Mouse (Mus musculus) macrophage (primary cell): ENCODE data around the gene Nmnat3. TPM values are rescaled to one million over a fixed set of nuclear protein-coding genes. Genes with fewer than 3 reads are reported as not detected.

Experiments used
- H3K27ac ChIP-seq: fragments of 350-480 bp; formaldehyde crosslinking; 2 replicates; pipeline ENCODE4 v1.9.0; 2021
- H3K36me3 ChIP-seq: fragments of 350-480 bp; formaldehyde crosslinking; 2 replicates; pipeline ENCODE4 v1.9.0; 2021; ENCODE audit errors: inconsistent target
- H3K4me3 ChIP-seq: fragments of 350-480 bp; formaldehyde crosslinking; 2 replicates; pipeline ENCODE4 v1.9.0; 2021; ENCODE audit errors: inconsistent target
- H3K79me2 ChIP-seq: fragments of 350-480 bp; formaldehyde crosslinking; 2 replicates; pipeline ENCODE4 v1.9.0; 2021; ENCODE audit errors: inconsistent target
- WGBS: methylation state at CpG from one replicate; pipeline ENCODE4 v1.1.7; 2026; ENCODE audit warnings: inconsistent platforms; ENCODE audit not compliant: missing documents; 5-methylcytosine and 5-hydroxymethylcytosine counted together
- polyA plus RNA-seq: library from polyadenylated mRNA; stranded (reverse); fragments of 250-400 nt; gene quantifications from 3 replicates; pipeline ENCODE4 v1.2.4, GENCODE M21; 2018; ENCODE audit warnings: inconsistent platforms

The Nmnat3 gene
- polyA plus RNA-seq, 1 experiment from 2014 or later, result 5.7 TPM

- Histone ChIP-seq H3K79me2 (no peaks in the 10 kb centered on the region), H3K27ac (no peak overlapping the region), H3K36me3 (no peaks in the 10 kb centered on the region), H3K4me3 (no peak overlapping the region)
- WGBS, result 67% methylated on average over 3 of the region's 3 CpGs
Observed at GRCm38 (mm10) chr9:98430528-98430927, 143.3 kb downstream of the Nmnat3 start.

GRCm38 (mm10) chr9:98433021-98433420 is 145.8 kb downstream of the Nmnat3 start:
- Histone ChIP-seq H3K27ac (no peak overlapping the region), H3K4me3 (no peak overlapping the region), H3K79me2 (no peaks in the 10 kb centered on the region), H3K36me3 (no peaks in the 10 kb centered on the region)
- WGBS, result 95% methylated on average over 2 of the region's 2 CpGs

DNA sequence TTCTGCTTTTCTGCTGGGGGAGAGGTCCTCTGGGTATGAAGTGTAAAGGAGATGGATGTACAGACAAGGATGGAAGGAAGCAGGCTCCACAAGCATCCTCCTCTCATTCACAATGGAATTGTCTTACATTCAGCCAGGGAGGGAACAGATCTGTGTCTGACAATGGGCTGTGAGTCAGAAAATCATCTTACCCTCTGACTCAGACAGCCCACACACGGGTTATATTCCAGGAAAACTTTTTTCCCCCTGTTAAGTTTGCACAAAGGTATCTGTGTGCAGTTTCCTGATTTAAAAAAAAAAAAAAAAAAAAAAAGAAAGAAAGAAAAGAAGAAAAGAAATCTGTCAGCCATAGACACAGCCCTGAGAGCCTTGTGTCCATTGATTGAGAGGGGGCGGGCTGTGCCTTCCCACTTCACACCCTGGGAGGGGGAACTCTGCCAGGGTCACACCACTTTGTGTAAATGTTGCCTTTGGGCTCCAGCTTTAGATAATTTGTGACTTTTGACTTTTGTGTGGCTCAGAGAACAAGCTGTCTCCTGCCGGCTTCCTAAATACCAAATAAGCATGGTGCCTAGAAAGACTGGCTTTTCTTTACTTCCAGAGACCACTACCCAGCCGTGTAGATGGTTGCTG is 146.8 kb downstream of the Nmnat3 start:
- WGBS, result 79% methylated on average over 4 of the region's 4 CpGs
- no peaks in the 10 kb centered on the region for H3K79me2 ChIP-seq
- H3K27ac ChIP-seq, result no peak overlapping the region

GRCm38 (mm10) chr9:98437819-98438218 is 150.6 kb downstream of the Nmnat3 start:
- Histone ChIP-seq H3K36me3 (no peaks in the 10 kb centered on the region), H3K27ac (no peak overlapping the region), H3K79me2 (no peaks in the 10 kb centered on the region), H3K4me3 (no peak overlapping the region)
- WGBS, result 88% methylated on average over 4 of the region's 4 CpGs

More for the DNA sequence above, 146.8 kb downstream of the Nmnat3 start:
- Histone ChIP-seq H3K36me3 (no peaks in the 10 kb centered on the region), H3K4me3 (no peak overlapping the region)

- Histone ChIP-seq H3K4me3 (no peak overlapping the region), H3K27ac (no peak overlapping the region), H3K79me2 (no peaks in the 10 kb centered on the region), H3K36me3 (no peaks in the 10 kb centered on the region)
- 94% methylated on average over 3 of the region's 3 CpGs for WGBS
Observed at GRCm38 (mm10) chr9:98439091-98439490, 151.9 kb downstream of the Nmnat3 start.

DNA sequence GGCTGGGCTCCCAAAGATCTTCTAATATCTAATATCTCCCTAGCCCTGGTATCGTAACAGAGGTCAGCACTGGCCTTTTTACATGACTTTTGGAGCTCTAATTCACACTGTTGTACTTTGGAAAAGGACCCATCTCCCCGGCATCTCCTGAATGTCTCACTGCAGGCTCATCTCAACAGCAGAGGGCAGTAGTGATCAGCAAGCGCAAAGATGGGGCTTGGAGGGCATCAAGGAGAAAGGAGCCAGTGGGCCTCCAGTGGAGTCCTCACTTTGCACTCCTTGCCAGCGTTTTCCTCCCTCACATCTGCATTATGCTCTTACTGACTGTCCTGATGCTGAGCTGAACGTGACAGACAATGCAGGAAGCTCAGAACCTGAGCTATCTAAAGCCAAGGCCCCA is 155.4 kb downstream of the Nmnat3 start:
- Histone ChIP-seq H3K27ac (no peak overlapping the region), H3K4me3 (no peak overlapping the region)
- 37% methylated on average over 5 of the region's 5 CpGs for WGBS

DNA sequence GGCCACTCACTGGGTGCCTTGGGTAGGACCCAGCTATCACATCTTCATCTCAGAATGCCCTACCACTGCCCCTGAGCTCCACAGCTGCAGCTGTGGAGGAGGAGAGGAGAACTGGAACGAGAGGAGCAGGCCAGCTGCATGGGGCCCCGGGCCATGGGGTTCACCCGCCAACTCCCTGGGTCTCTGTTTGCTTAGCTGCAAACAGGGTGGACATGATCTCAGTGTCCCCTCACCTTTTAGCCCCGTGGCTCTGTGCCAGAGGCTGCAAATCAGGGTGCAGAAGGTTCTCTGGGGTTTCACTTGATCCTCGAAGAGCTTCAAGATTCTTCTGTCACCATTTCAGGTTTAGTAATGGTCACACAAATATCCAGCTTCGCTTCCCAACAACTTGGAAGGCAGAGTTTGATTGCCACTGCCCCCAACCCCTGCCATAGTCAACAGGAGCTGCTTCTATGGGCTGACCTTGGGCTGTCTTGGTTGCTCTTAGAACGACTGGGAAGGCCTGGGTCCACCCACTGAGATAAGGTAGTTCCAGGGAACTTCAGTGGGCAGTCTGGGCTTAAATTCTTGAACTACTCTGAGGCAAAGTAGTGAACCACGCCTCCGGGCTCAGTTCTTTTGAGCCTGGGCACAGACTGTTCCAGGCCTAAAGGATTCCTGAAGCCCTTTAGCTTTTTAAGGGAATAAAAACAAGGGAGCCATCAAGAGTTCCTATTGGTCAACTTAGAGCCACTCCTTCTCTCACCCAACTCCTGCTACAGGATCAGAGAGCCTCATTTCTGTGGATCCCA is 158.3 kb downstream of the Nmnat3 start:
- 83% methylated on average over 8 of the region's 9 CpGs for WGBS
- Histone ChIP-seq H3K36me3 (no peaks in the 10 kb centered on the region), H3K27ac (no peak overlapping the region), H3K4me3 (no peak overlapping the region), H3K79me2 (no peaks in the 10 kb centered on the region)

More for the DNA sequence above, 155.4 kb downstream of the Nmnat3 start:
- H3K79me2 ChIP-seq, result no peaks in the 10 kb centered on the region
- H3K36me3 ChIP-seq, result no peaks in the 10 kb centered on the region

DNA sequence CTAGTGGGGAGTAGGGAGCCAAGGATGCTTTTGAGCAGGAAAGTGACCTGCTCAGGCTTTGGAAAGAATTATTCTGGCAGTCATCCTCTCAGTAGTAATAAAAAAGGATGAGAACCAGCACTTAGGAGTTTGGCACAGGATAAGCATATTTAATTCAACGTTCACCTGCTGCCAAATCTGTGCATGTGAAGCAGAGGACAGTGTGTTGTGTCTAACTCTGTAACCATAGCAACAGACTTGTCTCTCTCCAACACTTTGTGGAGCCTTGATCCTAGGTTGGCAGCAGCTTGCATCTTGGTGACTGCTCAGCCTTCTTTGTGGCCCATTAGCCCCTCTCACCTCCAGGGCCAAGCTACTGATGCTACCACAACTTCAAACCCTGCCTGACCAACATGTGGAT is 163.7 kb downstream of the Nmnat3 start:
- Histone ChIP-seq H3K4me3 (no peak overlapping the region), H3K27ac (no peak overlapping the region), H3K79me2 (no peaks in the 10 kb centered on the region), H3K36me3 (no peaks in the 10 kb centered on the region)
- WGBS, result 100% methylated on average over 1 of the region's 1 CpGs

DNA sequence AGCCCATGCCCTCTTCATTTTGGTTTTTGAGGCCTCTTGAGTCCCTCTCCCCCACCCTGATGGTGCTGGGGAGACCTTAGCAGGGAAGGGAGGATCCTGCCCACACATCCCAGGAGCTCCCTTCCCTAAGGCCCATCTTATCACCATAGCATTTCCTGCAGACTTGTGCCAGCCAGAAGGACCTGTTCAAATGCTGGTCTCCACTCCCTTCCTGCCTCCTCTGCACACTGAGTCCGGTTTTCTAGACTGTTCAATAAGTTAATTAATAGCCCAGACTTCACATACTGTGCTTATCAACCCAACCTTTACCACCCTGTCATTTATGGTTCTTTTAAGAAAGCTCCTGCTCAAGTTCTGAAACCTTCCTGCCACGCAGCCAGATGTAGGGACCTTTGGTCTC is 179.5 kb downstream of the Nmnat3 start:
- H3K36me3 ChIP-seq, result no peaks in the 10 kb centered on the region
- H3K79me2 ChIP-seq, result no peaks in the 10 kb centered on the region
- WGBS, result 64% methylated on average over 2 of the region's 2 CpGs
- H3K4me3 ChIP-seq, result no peak overlapping the region
- H3K27ac ChIP-seq, result no peak overlapping the region

Other genes starting within 250 kb of the Nmnat3 start
- 0.10 to 0.18 TPM in 2 of 3 replicates, not detected in the other for gene Rbp1, start 135.5 kb downstream of the Nmnat3 start, polyA plus RNA-seq
- gene Rbp2, start 198.7 kb downstream of the Nmnat3 start, polyA plus RNA-seq, result not detected in 3 replicates